Mouse (Mus musculus): ENCODE results near the gene Ankar.

- no peak for TF ChIP-seq CTCF (IDR thresholded peaks at IDR 0.05; ENCODE audit: insufficient read depth, low read length)
- TF ChIP-seq POLR2A (IDR thresholded peaks at IDR 0.05; ENCODE audit: borderline replicate concordance, extremely low read depth, low read depth, low read length), result no peak
These were observed 19.8 kb upstream of the Ankar start for GRCm38 (mm10) chr1:72720115-72720725.
